ENCODE assay signal across 17 mouse cellular contexts in genomic region chr6:137825022-137825613, GRCm38 (mm10).
DNase-seq lines count a peak whose midpoint lies in the region; ATAC-seq lines count a peak whose summit lies in the region.
"Had no signal": no experiment of that assay in that cellular context is flagged by ENCODE, and none has a peak within 500 bp of the region (broad histone marks: within the 10 kb centered on the region; RNA-seq: fewer than 3 reads in every experiment).

No protein-coding gene starts in this region.

- no peak for DNase-seq in forebrain, embryonic 11.5 days (ENCODE audit: low spot score)
- no peak for DNase-seq in limb, embryonic 10.5 days (ENCODE audit: low spot score)
- no peak for DNase-seq in layer of hippocampus, adult 9-10 months (ENCODE audit: low spot score)
- DNase-seq in kidney, adult 11 months = no peak
- DNase-seq: cerebellum, adult 9-10 months; gastrocnemius, postnatal 14 days; kidney, adult 9 months; lung, postnatal 10 days; thymus, postnatal 36 days had no signal

- H3K36me3 ChIP-seq in forebrain, embryonic 11.5 days (ENCODE audit: control insufficient read depth, insufficient read depth, low read length) = no peaks in the 10 kb centered on the region
- no peaks in the 10 kb centered on the region for H3K36me3 ChIP-seq in forebrain, embryonic 12.5 days (replicated peaks)
- H3K36me3 ChIP-seq in limb, embryonic 12.5 days = no peaks in the 10 kb centered on the region
- no peaks in the 10 kb centered on the region; the same call in 1 of the 2 replicates for H3K36me3 ChIP-seq in limb, embryonic 10.5 days
- no peaks in the 10 kb centered on the region for H3K36me3 ChIP-seq in neural tube, embryonic 13.5 days
- H3K36me3 ChIP-seq: heart, embryonic 13.5 days had no signal

- ATAC-seq in forebrain, embryonic 11.5 days (replicated peaks; ENCODE audit: low FRiP score) = peak; percentile 28; the same call in 1 of the 2 replicates
- no peak; the same call in 1 of the 2 replicates for ATAC-seq in forebrain, embryonic 12.5 days (ENCODE audit: low FRiP score)
- peak; percentile 32; the same call in 1 of the 2 replicates for ATAC-seq in limb, embryonic 12.5 days (ENCODE audit: insufficient number of reproducible peaks, insufficient read depth, low FRiP score, low TSS enrichment, low read depth)
- ATAC-seq in common myeloid progenitor, adult 5-6 weeks (replicated peaks; ENCODE audit: low read depth, poor library complexity, severe bottlenecking) = peak; percentile 64
- peak; percentile 12; the same call in 1 of the 2 replicates for ATAC-seq in neural tube, embryonic 13.5 days (ENCODE audit: low read depth)

- H3K4me3 ChIP-seq in forebrain, embryonic 11.5 days (ENCODE audit: low read depth, low read length) = no peak overlapping the region
- H3K4me3 ChIP-seq in forebrain, embryonic 12.5 days (replicated peaks) = no peak overlapping the region
- H3K4me3 ChIP-seq in limb, embryonic 12.5 days (replicated peaks) = no peak overlapping the region
- no peak overlapping the region for H3K4me3 ChIP-seq in limb, embryonic 10.5 days
- H3K4me3 ChIP-seq in neural tube, embryonic 13.5 days = no peak overlapping the region
- H3K4me3 ChIP-seq: heart, embryonic 13.5 days; myocyte had no signal

- H3K4me2 ChIP-seq in forebrain, embryonic 11.5 days (ENCODE audit: low read depth, low read length, severe bottlenecking) = no peak overlapping the region
- H3K4me2 ChIP-seq in forebrain, embryonic 12.5 days = no peak overlapping the region
- H3K4me2 ChIP-seq in limb, embryonic 12.5 days = no peak overlapping the region
- no peak overlapping the region for H3K4me2 ChIP-seq in neural tube, embryonic 13.5 days
- H3K4me2 ChIP-seq: heart, embryonic 13.5 days had no signal

- no peaks in the 10 kb centered on the region for H3K4me1 ChIP-seq in forebrain, embryonic 11.5 days (replicated peaks; ENCODE audit: control insufficient read depth, insufficient read depth, low read length)
- H3K4me1 ChIP-seq in forebrain, embryonic 12.5 days = 0 out of 2 replicates have a peak, but pooled peaks cover 2% of the 10 kb centered on the region
- H3K4me1 ChIP-seq in limb, embryonic 12.5 days (replicated peaks) = peaks cover 9% of the 10 kb centered on the region
- H3K4me1 ChIP-seq in limb, embryonic 10.5 days = peaks cover 8% of the 10 kb centered on the region
- H3K4me1 ChIP-seq in neural tube, embryonic 13.5 days (replicated peaks) = peaks cover 8% of the 10 kb centered on the region
- H3K4me1 ChIP-seq: heart, embryonic 13.5 days had no signal

- H3K27ac ChIP-seq in forebrain, embryonic 11.5 days (ENCODE audit: low read depth, low read length) = no peak overlapping the region
- no peak overlapping the region for H3K27ac ChIP-seq in forebrain, embryonic 12.5 days
- H3K27ac ChIP-seq in limb, embryonic 12.5 days = 0 out of 2 replicates have a peak overlapping the region, but pooled peaks have one; percentile 23
- H3K27ac ChIP-seq in limb, embryonic 10.5 days = no peak overlapping the region
- H3K27ac ChIP-seq in neural tube, embryonic 13.5 days (replicated peaks) = no peak overlapping the region
- H3K27ac ChIP-seq: heart, embryonic 13.5 days; liver, embryonic 14.5 days; stomach, postnatal 0 days had no signal

- H3K9me3 ChIP-seq in forebrain, embryonic 11.5 days (ENCODE audit: control insufficient read depth, low read length) = no peaks in the 10 kb centered on the region
- H3K9me3 ChIP-seq in forebrain, embryonic 12.5 days = no peaks in the 10 kb centered on the region
- no peaks in the 10 kb centered on the region for H3K9me3 ChIP-seq in limb, embryonic 12.5 days
- no peaks in the 10 kb centered on the region for H3K9me3 ChIP-seq in limb, embryonic 10.5 days (replicated peaks)
- no peaks in the 10 kb centered on the region for H3K9me3 ChIP-seq in neural tube, embryonic 13.5 days
- H3K9me3 ChIP-seq: heart, embryonic 13.5 days had no signal

- no peaks in the 10 kb centered on the region for H3K27me3 ChIP-seq in forebrain, embryonic 11.5 days (ENCODE audit: control insufficient read depth, insufficient read depth, low read length)
- 0 out of 2 replicates have a peak, but pooled peaks cover 3% of the 10 kb centered on the region for H3K27me3 ChIP-seq in forebrain, embryonic 12.5 days
- H3K27me3 ChIP-seq in limb, embryonic 12.5 days = no peaks in the 10 kb centered on the region
- no peaks in the 10 kb centered on the region for H3K27me3 ChIP-seq in limb, embryonic 10.5 days (ENCODE audit: low read depth, poor library complexity, severe bottlenecking)
- H3K27me3 ChIP-seq in neural tube, embryonic 13.5 days = no peaks in the 10 kb centered on the region
- H3K27me3 ChIP-seq: heart, embryonic 13.5 days had no signal

- H3K9ac ChIP-seq in forebrain, embryonic 11.5 days (ENCODE audit: low read length) = no peak overlapping the region
- H3K9ac ChIP-seq in forebrain, embryonic 12.5 days = no peak overlapping the region
- no peak overlapping the region for H3K9ac ChIP-seq in limb, embryonic 12.5 days (replicated peaks)
- no peak overlapping the region for H3K9ac ChIP-seq in neural tube, embryonic 13.5 days
- H3K9ac ChIP-seq: heart, embryonic 13.5 days; liver, embryonic 14.5 days had no signal

- WGBS in forebrain, embryonic 11.5 days = 88% methylated on average over 5 of the region's 5 CpGs
- WGBS in forebrain, embryonic 12.5 days = 93% methylated on average over 5 of the region's 5 CpGs
- 83% methylated on average over 5 of the region's 5 CpGs for whole genome bisulfite sequencing in limb, embryonic 12.5 days
- 96% methylated on average over 5 of the region's 5 CpGs for WGBS in limb, embryonic 10.5 days
- 88% methylated on average over 5 of the region's 5 CpGs for WGBS in neural tube, embryonic 13.5 days
